Mouse (Mus musculus): ENCODE results near the gene Ttc13. TPM values are rescaled to one million over a fixed set of nuclear protein-coding genes. Genes with fewer than 3 reads are reported as not detected.

Gene Ttc13
- polyA plus RNA-seq, 1 experiment from 2014 or later, result 51.9 TPM

DNA sequence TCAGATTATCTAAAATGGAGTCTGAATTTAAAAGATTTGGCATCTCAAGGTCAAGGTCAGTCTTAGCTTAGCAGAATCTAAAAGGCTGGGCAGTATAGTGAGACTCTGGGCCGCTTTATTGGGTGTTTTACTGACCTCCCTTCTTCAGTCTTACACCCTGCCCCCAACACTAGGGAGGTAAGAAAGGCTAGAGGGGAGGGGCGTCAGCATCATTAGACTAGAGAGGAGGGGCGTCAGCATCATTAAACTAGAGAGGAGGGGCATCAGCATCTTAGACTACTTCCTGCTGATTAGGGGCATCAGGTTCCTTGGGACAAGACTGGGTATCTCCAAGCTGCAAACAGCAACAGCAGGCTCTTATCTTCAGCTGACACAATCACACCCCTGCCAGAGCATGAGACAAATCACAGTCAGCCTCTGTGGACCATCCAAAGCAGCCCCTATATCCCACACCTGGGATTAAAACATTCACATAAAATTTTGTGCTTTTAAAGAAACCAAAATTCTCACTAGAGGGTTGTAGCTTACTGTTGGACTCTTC, 13.7 kb upstream of the Ttc13 start:
- H3K27me3 ChIP-seq (ENCODE audit: low read depth, poor library complexity, severe bottlenecking), result no peaks in the 10 kb centered on the region
- H3K9me3 ChIP-seq (replicated peaks), result no peaks in the 10 kb centered on the region
- H3K4me3 ChIP-seq, result no peak overlapping the region
- WGBS, result 53% methylated on average over 3 of the region's 3 CpGs
- no peak overlapping the region for H3K27ac ChIP-seq
- no peak for DNase-seq (ENCODE audit: low spot score)
- H3K4me1 ChIP-seq, result no peaks in the 10 kb centered on the region
- peaks cover 88% of the 10 kb centered on the region for H3K36me3 ChIP-seq

DNA sequence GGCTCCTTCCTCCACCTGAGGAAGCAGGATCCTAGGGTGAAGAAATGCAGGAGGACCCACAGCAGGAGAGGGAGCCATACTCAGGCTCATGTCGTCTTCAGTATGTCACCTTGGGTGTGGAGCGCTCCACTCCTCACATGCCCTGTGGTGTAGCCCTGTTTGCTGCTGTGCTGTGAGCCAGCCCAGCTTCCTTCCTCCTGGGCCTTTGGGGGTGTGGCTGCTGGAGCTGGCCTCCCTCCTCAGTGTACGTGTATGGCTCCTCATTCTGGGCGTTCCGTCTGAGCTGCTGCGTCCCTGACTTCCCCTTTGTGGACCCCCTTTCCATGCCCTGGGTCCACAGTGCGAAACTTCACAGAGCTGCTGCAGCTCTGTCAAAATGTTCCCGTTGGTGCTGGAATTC, 11.0 kb upstream of the Ttc13 start:
- no peaks in the 10 kb centered on the region for H3K9me3 ChIP-seq (replicated peaks)
- H3K27me3 ChIP-seq (ENCODE audit: low read depth, poor library complexity, severe bottlenecking), result no peaks in the 10 kb centered on the region
- H3K27ac ChIP-seq, result no peak overlapping the region
- no peaks in the 10 kb centered on the region for H3K4me1 ChIP-seq
- peaks cover 93% of the 10 kb centered on the region for H3K36me3 ChIP-seq
- DNase-seq (ENCODE audit: low spot score), result no peak
- H3K4me3 ChIP-seq, result no peak overlapping the region
- WGBS, result 94% methylated on average over 8 of the region's 8 CpGs

DNA sequence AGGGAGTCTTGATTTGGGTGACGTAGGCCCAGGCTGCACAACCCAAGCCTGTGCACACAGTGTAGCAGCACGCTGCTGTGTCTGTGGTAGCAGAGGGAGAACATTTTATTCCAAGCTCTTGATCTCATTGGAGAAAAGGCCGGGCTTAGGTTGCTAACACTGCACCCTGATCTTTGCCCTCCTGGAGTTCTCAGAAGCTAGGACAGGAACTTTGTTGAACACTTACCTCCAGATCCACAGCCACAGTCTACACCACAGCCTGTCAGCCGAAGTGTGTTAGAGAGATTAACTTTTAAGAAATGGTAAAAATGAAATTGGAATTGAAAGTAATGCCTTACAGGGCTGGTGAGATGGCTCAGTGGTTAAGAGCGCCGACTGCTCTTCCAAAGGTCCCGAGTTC, 2.5 kb upstream of the Ttc13 start:
- 93% methylated on average over 7 of the region's 7 CpGs for WGBS

DNA sequence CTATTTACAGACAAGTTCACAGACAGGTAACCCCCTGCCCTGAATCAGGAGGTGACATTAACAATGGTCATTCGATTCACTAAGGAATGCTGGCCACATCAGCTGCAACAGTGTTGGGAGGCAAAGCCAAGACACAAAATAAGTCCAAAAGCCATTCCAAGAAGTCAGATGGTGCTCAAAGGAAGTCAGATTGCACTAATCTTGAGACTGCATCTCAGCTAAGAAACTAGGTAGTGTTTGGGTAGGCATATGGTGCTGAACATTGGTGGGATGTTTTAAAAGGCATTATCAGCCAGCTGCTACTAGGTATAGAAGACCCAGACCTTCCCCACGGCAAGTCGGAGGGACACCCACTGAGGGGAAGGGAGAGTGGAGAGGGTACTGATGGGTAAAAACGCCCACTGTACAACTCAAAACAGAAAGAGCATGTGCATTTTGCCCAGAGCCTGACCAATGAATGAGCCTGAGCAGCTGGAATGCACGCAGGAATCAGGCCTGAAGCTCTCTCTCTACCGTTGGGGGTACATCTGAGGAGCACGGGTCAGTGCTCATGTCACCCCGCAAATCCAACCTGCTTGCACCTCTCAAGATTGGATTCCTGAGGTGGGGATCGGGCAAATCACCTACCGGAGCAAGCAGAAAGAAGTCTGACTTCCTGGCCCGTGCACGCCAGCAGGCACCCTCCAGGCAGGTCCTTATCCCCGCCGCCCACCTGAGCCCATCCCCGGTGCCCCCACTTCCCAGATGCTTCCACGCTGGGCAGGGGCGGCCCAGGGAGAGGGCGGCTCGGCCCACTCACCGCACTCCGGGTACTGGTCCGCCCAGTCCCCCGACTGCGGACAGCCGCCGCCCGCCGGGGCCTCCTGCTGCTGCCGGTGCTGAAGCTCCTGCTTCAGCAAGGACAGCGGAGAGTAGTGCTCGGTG, 583 bp downstream of the Ttc13 start:
- H3K27me3 ChIP-seq (ENCODE audit: low read depth, poor library complexity, severe bottlenecking), result no peaks in the 10 kb centered on the region
- WGBS, result 3% methylated on average over 31 of the region's 31 CpGs
- peak overlapping the region; percentile 98 for H3K4me3 ChIP-seq
- peaks cover 21% of the 10 kb centered on the region for H3K36me3 ChIP-seq
- DNase-seq (ENCODE audit: low spot score), result no peak
- peak overlapping the region; percentile 86 for H3K27ac ChIP-seq
- peaks cover 27% of the 10 kb centered on the region for H3K4me1 ChIP-seq
- no peaks in the 10 kb centered on the region for H3K9me3 ChIP-seq (replicated peaks)

More for the DNA sequence above, 2.5 kb upstream of the Ttc13 start:
- Histone ChIP-seq H3K9me3 (replicated peaks) (no peaks in the 10 kb centered on the region), H3K27ac (no peak overlapping the region), H3K4me3 (no peak overlapping the region), H3K27me3 (ENCODE audit: low read depth, poor library complexity, severe bottlenecking) (no peaks in the 10 kb centered on the region), H3K36me3 (peaks cover 41% of the 10 kb centered on the region), H3K4me1 (peaks cover 27% of the 10 kb centered on the region)
- no peak for DNase-seq (ENCODE audit: low spot score)

DNA sequence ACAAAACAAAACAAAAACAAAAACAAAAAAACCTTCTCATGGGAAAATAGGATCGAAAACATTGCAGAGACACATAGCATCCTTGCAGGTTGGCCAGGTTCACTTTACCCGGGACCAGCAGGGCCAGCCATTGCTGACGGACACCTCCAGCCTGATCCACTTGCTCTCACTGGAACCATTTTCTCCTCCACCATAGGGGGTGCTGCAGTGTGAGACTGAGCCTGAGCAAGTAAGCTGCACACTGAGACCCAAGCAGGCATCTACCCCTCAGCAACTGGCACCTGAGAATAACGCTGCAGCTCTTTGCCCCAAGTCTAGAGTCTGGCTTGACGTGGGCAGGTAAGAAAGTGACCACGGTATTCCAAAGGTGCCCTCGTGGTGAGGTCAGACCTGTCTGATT, 1.6 kb downstream of the Ttc13 start:
- no peak overlapping the region for H3K4me3 ChIP-seq
- H3K27ac ChIP-seq, result no peak overlapping the region
- H3K9me3 ChIP-seq (replicated peaks), result no peaks in the 10 kb centered on the region
- H3K27me3 ChIP-seq (ENCODE audit: low read depth, poor library complexity, severe bottlenecking), result no peaks in the 10 kb centered on the region
- DNase-seq (ENCODE audit: low spot score), result no peak
- WGBS, result 86% methylated on average over 7 of the region's 7 CpGs
- peaks cover 27% of the 10 kb centered on the region for H3K4me1 ChIP-seq
- H3K36me3 ChIP-seq, result peaks cover 14% of the 10 kb centered on the region; the same call in 1 of the 2 replicates

DNA sequence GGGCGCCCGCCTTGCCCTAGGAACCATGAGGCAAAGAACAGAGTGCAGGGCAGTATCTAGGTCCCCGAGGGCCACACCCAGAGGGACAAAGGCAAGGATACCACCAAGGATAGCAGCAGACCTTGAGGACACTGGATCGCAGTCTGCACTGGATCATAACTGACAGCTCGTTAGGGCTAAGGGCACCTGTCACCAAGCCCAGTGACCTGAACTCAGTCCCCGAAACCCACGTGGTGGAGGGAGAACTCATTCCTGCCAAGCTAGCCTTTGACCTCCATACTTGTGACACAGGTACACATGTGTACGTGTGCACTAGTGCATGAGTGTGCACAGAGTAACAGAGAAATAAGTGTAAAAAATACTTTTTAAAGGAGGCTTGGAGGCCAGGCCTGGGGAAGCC, 6.0 kb downstream of the Ttc13 start:
- Histone ChIP-seq H3K27me3 (ENCODE audit: low read depth, poor library complexity, severe bottlenecking) (no peaks in the 10 kb centered on the region), H3K4me1 (peaks cover 7% of the 10 kb centered on the region), H3K9me3 (replicated peaks) (no peaks in the 10 kb centered on the region), H3K27ac (no peak overlapping the region), H3K4me3 (no peak overlapping the region), H3K36me3 (peaks cover 46% of the 10 kb centered on the region)
- no peak for DNase-seq (ENCODE audit: low spot score)
- WGBS, result 91% methylated on average over 8 of the region's 8 CpGs

DNA sequence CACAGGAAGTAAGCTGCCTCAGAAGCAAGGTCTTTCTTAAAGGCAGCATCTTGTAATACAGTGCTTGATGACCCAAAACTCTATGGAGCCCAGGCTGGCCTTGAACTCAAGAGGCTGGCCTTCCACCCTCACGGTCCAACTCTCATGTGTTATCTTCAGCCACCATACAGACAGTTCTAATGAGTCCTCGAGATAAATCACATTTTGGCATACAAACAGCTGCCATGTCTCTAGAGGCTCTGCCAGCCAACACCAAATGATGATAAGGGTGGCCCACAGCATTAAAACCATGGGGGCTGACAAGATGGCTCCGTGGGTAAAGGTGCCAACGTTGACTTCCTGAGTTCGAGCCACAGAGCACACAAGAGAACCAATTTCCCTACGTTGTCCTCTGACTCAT, 8.6 kb downstream of the Ttc13 start:
- WGBS, result 94% methylated on average over 6 of the region's 6 CpGs
- Histone ChIP-seq H3K4me1 (no peaks in the 10 kb centered on the region), H3K36me3 (peaks cover 66% of the 10 kb centered on the region), H3K27ac (no peak overlapping the region), H3K4me3 (no peak overlapping the region), H3K9me3 (replicated peaks) (no peaks in the 10 kb centered on the region), H3K27me3 (ENCODE audit: low read depth, poor library complexity, severe bottlenecking) (no peaks in the 10 kb centered on the region)
- no peak for DNase-seq (ENCODE audit: low spot score)

GRCm38 (mm10) chr8:124705823-124706222, 16.0 kb downstream of the Ttc13 start:
- DNase-seq (ENCODE audit: low spot score), result no peak

DNA sequence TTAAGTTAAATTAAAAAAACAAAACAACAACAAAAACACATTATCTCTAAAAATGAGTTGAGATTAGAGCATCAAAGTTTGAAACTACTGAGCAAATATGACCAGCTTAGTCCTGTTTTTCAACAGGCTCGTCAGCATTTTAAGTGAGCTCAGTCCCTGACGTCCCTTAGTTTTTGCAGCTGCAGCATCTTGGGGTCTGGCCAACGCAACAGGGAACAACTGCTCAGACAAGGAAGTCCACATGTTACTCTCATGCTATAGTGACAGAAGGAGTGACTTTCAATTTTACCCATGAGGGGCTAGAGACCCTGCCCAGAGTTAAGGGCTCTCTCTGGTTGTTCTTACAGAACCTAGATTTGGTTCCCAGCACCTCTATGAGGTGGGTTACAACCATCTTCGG, 17.4 kb downstream of the Ttc13 start:
- 94% methylated on average over 4 of the region's 4 CpGs for WGBS
- H3K36me3 ChIP-seq, result peaks cover 79% of the 10 kb centered on the region

More at GRCm38 (mm10) chr8:124705823-124706222, 16.0 kb downstream of the Ttc13 start:
- Histone ChIP-seq H3K4me1 (no peaks in the 10 kb centered on the region), H3K27ac (no peak overlapping the region), H3K36me3 (peaks cover 77% of the 10 kb centered on the region), H3K4me3 (no peak overlapping the region), H3K9me3 (replicated peaks) (no peaks in the 10 kb centered on the region), H3K27me3 (ENCODE audit: low read depth, poor library complexity, severe bottlenecking) (no peaks in the 10 kb centered on the region)
- 93% methylated on average over 8 of the region's 8 CpGs for WGBS

GRCm38 (mm10) chr8:124703526-124703925, 18.3 kb downstream of the Ttc13 start:
- Histone ChIP-seq H3K27me3 (ENCODE audit: low read depth, poor library complexity, severe bottlenecking) (no peaks in the 10 kb centered on the region), H3K9me3 (replicated peaks) (no peaks in the 10 kb centered on the region), H3K36me3 (peaks cover 77% of the 10 kb centered on the region), H3K4me1 (no peaks in the 10 kb centered on the region), H3K27ac (no peak overlapping the region), H3K4me3 (no peak overlapping the region)
- DNase-seq (ENCODE audit: low spot score), result no peak
- WGBS, result 72% methylated on average over 4 of the region's 4 CpGs

More for the DNA sequence above, 17.4 kb downstream of the Ttc13 start:
- Histone ChIP-seq H3K4me1 (no peaks in the 10 kb centered on the region), H3K9me3 (replicated peaks) (no peaks in the 10 kb centered on the region), H3K27me3 (ENCODE audit: low read depth, poor library complexity, severe bottlenecking) (no peaks in the 10 kb centered on the region), H3K4me3 (no peak overlapping the region), H3K27ac (no peak overlapping the region)
- DNase-seq (ENCODE audit: low spot score), result no peak

GRCm38 (mm10) chr8:124702183-124702582, 19.6 kb downstream of the Ttc13 start:
- WGBS, result 88% methylated on average over 3 of the region's 3 CpGs
- no peak overlapping the region for H3K27ac ChIP-seq
- no peak overlapping the region for H3K4me3 ChIP-seq
- no peaks in the 10 kb centered on the region for H3K4me1 ChIP-seq
- H3K36me3 ChIP-seq, result peaks cover 81% of the 10 kb centered on the region
- H3K9me3 ChIP-seq (replicated peaks), result no peaks in the 10 kb centered on the region
- no peak for DNase-seq (ENCODE audit: low spot score)
- H3K27me3 ChIP-seq (ENCODE audit: low read depth, poor library complexity, severe bottlenecking), result no peaks in the 10 kb centered on the region

- peaks cover 77% of the 10 kb centered on the region for H3K36me3 ChIP-seq
- no peaks in the 10 kb centered on the region for H3K4me1 ChIP-seq
- no peak overlapping the region for H3K4me3 ChIP-seq
- no peak overlapping the region for H3K27ac ChIP-seq
- H3K27me3 ChIP-seq (ENCODE audit: low read depth, poor library complexity, severe bottlenecking), result no peaks in the 10 kb centered on the region
- no peak for DNase-seq (ENCODE audit: low spot score)
- H3K9me3 ChIP-seq (replicated peaks), result no peaks in the 10 kb centered on the region
- 88% methylated on average over 9 of the region's 9 CpGs for WGBS
Observed at GRCm38 (mm10) chr8:124701023-124701422, 20.8 kb downstream of the Ttc13 start.

- DNase-seq (ENCODE audit: low spot score), result no peak
- Histone ChIP-seq H3K36me3 (peaks cover 76% of the 10 kb centered on the region), H3K4me3 (no peak overlapping the region), H3K4me1 (no peaks in the 10 kb centered on the region), H3K9me3 (replicated peaks) (no peaks in the 10 kb centered on the region), H3K27ac (no peak overlapping the region), H3K27me3 (ENCODE audit: low read depth, poor library complexity, severe bottlenecking) (no peaks in the 10 kb centered on the region)
- 91% methylated on average over 5 of the region's 5 CpGs for WGBS
Observed at GRCm38 (mm10) chr8:124700271-124700670, 21.5 kb downstream of the Ttc13 start.

Measured in limb, embryonic 10.5 days (tissue).